14 mouse cellular contexts compared by ENCODE assay signal in the genomic region with DNA sequence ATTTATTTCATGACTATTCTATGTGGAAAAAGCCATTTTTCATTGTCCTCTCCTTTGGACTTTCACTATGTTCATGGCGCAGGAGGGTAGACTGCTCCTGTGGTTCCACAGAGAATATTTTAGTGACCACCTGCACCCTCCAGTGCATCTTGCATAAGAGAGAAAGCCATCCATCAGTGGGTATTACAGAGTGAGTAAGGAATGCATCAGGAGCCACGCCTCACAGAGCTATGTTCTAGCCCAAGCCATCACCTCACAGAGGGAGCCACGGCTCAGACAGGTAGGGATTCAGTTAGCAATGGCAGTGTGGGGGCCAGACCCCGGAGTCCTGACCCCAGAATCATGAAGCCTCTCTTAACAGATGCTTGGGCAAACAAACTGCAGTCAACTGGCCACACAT.
A peak's percentile ranks its signal among the peaks of the same experiment; 100 is the strongest.
DNase-seq lines count a peak whose midpoint lies in the region; ATAC-seq lines count a peak whose summit lies in the region.
"Had no signal": no experiment of that assay in that cellular context is flagged by ENCODE, and none has a peak within 500 bp of the region (broad histone marks: within the 10 kb centered on the region; RNA-seq: fewer than 3 reads in every experiment).

No protein-coding gene starts in this region.

- no peak overlapping the region for H3K4me2 ChIP-seq in hindbrain, embryonic 15.5 days
- H3K4me2 ChIP-seq in midbrain, embryonic 13.5 days (replicated peaks), result no peak overlapping the region; the same call in 1 of the 2 replicates
- H3K4me2 ChIP-seq in kidney, embryonic 16.5 days (replicated peaks; ENCODE audit: low read depth, low read length), result no peak overlapping the region
- H3K4me2 ChIP-seq: forebrain, embryonic 15.5 days had no signal

- no peaks in the 10 kb centered on the region for H3K36me3 ChIP-seq in hindbrain, embryonic 15.5 days
- no peaks in the 10 kb centered on the region for H3K36me3 ChIP-seq in hindbrain, embryonic 10.5 days
- no peaks in the 10 kb centered on the region for H3K36me3 ChIP-seq in midbrain, embryonic 13.5 days
- H3K36me3 ChIP-seq in kidney, embryonic 16.5 days (ENCODE audit: insufficient read depth, low read length), result no peaks in the 10 kb centered on the region
- H3K36me3 ChIP-seq: embryonic facial prominence, embryonic 10.5 days; forebrain, embryonic 15.5 days had no signal

- H3K4me3 ChIP-seq in hindbrain, embryonic 15.5 days, result no peak overlapping the region
- H3K4me3 ChIP-seq in hindbrain, embryonic 10.5 days, result no peak overlapping the region
- no peak overlapping the region for H3K4me3 ChIP-seq in midbrain, embryonic 13.5 days (replicated peaks)
- H3K4me3 ChIP-seq in kidney, embryonic 16.5 days (ENCODE audit: low read length), result no peak overlapping the region
- H3K4me3 ChIP-seq: embryonic facial prominence, embryonic 10.5 days; forebrain, embryonic 15.5 days had no signal

- no peak overlapping the region for H3K9ac ChIP-seq in hindbrain, embryonic 15.5 days
- H3K9ac ChIP-seq in midbrain, embryonic 13.5 days (replicated peaks), result no peak overlapping the region
- no peak overlapping the region for H3K9ac ChIP-seq in kidney, embryonic 16.5 days (replicated peaks; ENCODE audit: low read length)
- H3K9ac ChIP-seq: forebrain, embryonic 15.5 days had no signal

- H3K27ac ChIP-seq in hindbrain, embryonic 15.5 days (replicated peaks), result peak overlapping the region; percentile 49
- H3K27ac ChIP-seq in hindbrain, embryonic 10.5 days, result no peak overlapping the region; the same call in 1 of the 2 replicates
- peak overlapping the region; percentile 86 for H3K27ac ChIP-seq in midbrain, embryonic 13.5 days
- H3K27ac ChIP-seq in kidney, embryonic 16.5 days (ENCODE audit: low read length), result no peak overlapping the region
- H3K27ac ChIP-seq: embryonic facial prominence, embryonic 10.5 days; forebrain, embryonic 15.5 days had no signal

- peaks cover 12% of the 10 kb centered on the region for H3K4me1 ChIP-seq in hindbrain, embryonic 15.5 days (replicated peaks)
- peaks cover 11% of the 10 kb centered on the region; the same call in 1 of the 2 replicates for H3K4me1 ChIP-seq in hindbrain, embryonic 10.5 days (replicated peaks)
- peaks cover 32% of the 10 kb centered on the region for H3K4me1 ChIP-seq in midbrain, embryonic 13.5 days (replicated peaks)
- H3K4me1 ChIP-seq in kidney, embryonic 16.5 days (ENCODE audit: insufficient read depth, low read length), result no peaks in the 10 kb centered on the region
- H3K4me1 ChIP-seq: embryonic facial prominence, embryonic 10.5 days; forebrain, embryonic 15.5 days had no signal

- no peaks in the 10 kb centered on the region for H3K9me3 ChIP-seq in hindbrain, embryonic 15.5 days
- no peaks in the 10 kb centered on the region for H3K9me3 ChIP-seq in hindbrain, embryonic 10.5 days
- no peaks in the 10 kb centered on the region for H3K9me3 ChIP-seq in midbrain, embryonic 13.5 days
- H3K9me3 ChIP-seq in kidney, embryonic 16.5 days (ENCODE audit: low read length), result no peaks in the 10 kb centered on the region
- H3K9me3 ChIP-seq: embryonic facial prominence, embryonic 10.5 days; forebrain, embryonic 15.5 days had no signal

- H3K27me3 ChIP-seq in hindbrain, embryonic 15.5 days, result no peaks in the 10 kb centered on the region
- H3K27me3 ChIP-seq in hindbrain, embryonic 10.5 days (ENCODE audit: insufficient read depth, poor library complexity, severe bottlenecking), result no peaks in the 10 kb centered on the region
- H3K27me3 ChIP-seq in midbrain, embryonic 13.5 days, result no peaks in the 10 kb centered on the region
- no peaks in the 10 kb centered on the region for H3K27me3 ChIP-seq in kidney, embryonic 16.5 days (ENCODE audit: insufficient read depth, low read length)
- H3K27me3 ChIP-seq: CH12.LX; forebrain, embryonic 15.5 days had no signal

- 68% methylated on average over 4 of the region's 4 CpGs for WGBS in hindbrain, embryonic 15.5 days
- 82% methylated on average over 4 of the region's 4 CpGs for WGBS in hindbrain, embryonic 10.5 days
- WGBS in midbrain, embryonic 13.5 days, result 74% methylated on average over 4 of the region's 4 CpGs
- 75% methylated on average over 4 of the region's 4 CpGs for WGBS in kidney, embryonic 16.5 days

- ATAC-seq in hindbrain, embryonic 15.5 days (ENCODE audit: low FRiP score, low read depth), result peak; percentile 59; the same call in 1 of the 2 replicates
- peak; percentile 40 for ATAC-seq in erythroid progenitor cell, adult 5-6 weeks (replicated peaks; ENCODE audit: low FRiP score, poor library complexity, severe bottlenecking)
- peak; percentile 65 for ATAC-seq in midbrain, embryonic 13.5 days
- no peak for ATAC-seq in kidney, embryonic 16.5 days (ENCODE audit: low FRiP score, low TSS enrichment)
- ATAC-seq: activated CD4-positive, CD25-positive, alpha-beta regulatory T cell, adult 4 months; forebrain, embryonic 15.5 days had no signal

- no peak for DNase-seq in hindbrain, embryonic 10.5 days (ENCODE audit: low spot score)
- DNase-seq in ES-CJ7 (ENCODE audit: low read depth, low spot score), result peak; percentile 21
- no peak for DNase-seq in urinary bladder, postnatal 14 days (ENCODE audit: low spot score)
- DNase-seq: cerebellum, adult 9-11 months; gastrocnemius, postnatal 36 days; lung, postnatal 36 days had no signal

Comparison
In these comparisons a context has a peak if more than half of its experiments do, and no peak if none do; other contexts are left out.
1. H3K27ac ChIP-seq: peak in hindbrain, embryonic 15.5 days (single experiment) and midbrain, embryonic 13.5 days (single experiment); none in hindbrain, embryonic 10.5 days (single experiment) and kidney, embryonic 16.5 days (single experiment).